ENCODE assay signal across 25 mouse cellular contexts in genomic region chr11:117904442-117904841, GRCm38 (mm10). TPM values are rescaled to one million over a fixed set of nuclear protein-coding genes. Genes with fewer than 3 reads are reported as not detected.
"Had no signal": no experiment of that assay in that cellular context is flagged by ENCODE, and none has a peak within 500 bp of the region (broad histone marks: within the 10 kb centered on the region; RNA-seq: fewer than 3 reads in every experiment).

No protein-coding gene starts in this region.

- H3K4me3 ChIP-seq: liver, embryonic 12.5 days; midbrain, embryonic 10.5 days; midbrain, embryonic 12.5 days; myocyte; neural tube, embryonic 13.5 days; neural tube, embryonic 15.5 days had no signal

- H3K27ac ChIP-seq: liver, embryonic 12.5 days; liver, embryonic 14.5 days; midbrain, embryonic 10.5 days; midbrain, embryonic 12.5 days; neural tube, embryonic 13.5 days; neural tube, embryonic 15.5 days had no signal

- DNase-seq: lung, adult 18-20 months; lung, embryonic 14.5 days; lung, postnatal 10 days; lung, postnatal 4 days; midbrain, embryonic 14.5 days; retina, postnatal 1 day; right cerebral cortex, adult 18-20 months; right cerebral cortex, postnatal 25 days; right cerebral cortex, postnatal 4 days; spleen, adult 18-20 months had no signal

- H3K4me1 ChIP-seq: liver, embryonic 12.5 days; midbrain, embryonic 12.5 days had no signal

- H3K36me3 ChIP-seq: liver, embryonic 12.5 days; midbrain, embryonic 10.5 days; midbrain, embryonic 12.5 days; neural tube, embryonic 13.5 days; neural tube, embryonic 15.5 days had no signal

- H3K9me3 ChIP-seq: liver, embryonic 12.5 days; midbrain, embryonic 10.5 days; midbrain, embryonic 12.5 days; neural tube, embryonic 13.5 days; neural tube, embryonic 15.5 days had no signal

- H3K27me3 ChIP-seq: liver, embryonic 12.5 days; midbrain, embryonic 12.5 days; neural tube, embryonic 13.5 days; neural tube, embryonic 15.5 days had no signal

RNA-seq across cellular contexts. Expression of gene Tmem235, which starts 43.9 kb away (rescaled TPM):
- polyA plus RNA-seq: liver, adult 2 months; liver, embryonic 12.5 days; liver, embryonic 14.5 days; liver, embryonic 16.5 days; lung, embryonic 14.5 days; lung, embryonic 16.5 days; midbrain, embryonic 10.5 days; midbrain, embryonic 12.5 days; midbrain, embryonic 14.5 days; midbrain, embryonic 16.5 days; myocyte; neural tube, embryonic 11.5 days; neural tube, embryonic 13.5 days; neural tube, embryonic 15.5 days; stomach, embryonic 14.5 days; stomach, embryonic 16.5 days; urinary bladder, adult 2 months had no signal
